Mouse (Mus musculus) right cerebral cortex, adult 18-20 months (tissue): ENCODE results near the gene Fnbp1.

Source experiments
- DNase-seq: peaks from one replicate; pipeline ENCODE4 v3.0.0; 2022; ENCODE audit warnings: mixed read lengths

The Fnbp1 gene

DNA sequence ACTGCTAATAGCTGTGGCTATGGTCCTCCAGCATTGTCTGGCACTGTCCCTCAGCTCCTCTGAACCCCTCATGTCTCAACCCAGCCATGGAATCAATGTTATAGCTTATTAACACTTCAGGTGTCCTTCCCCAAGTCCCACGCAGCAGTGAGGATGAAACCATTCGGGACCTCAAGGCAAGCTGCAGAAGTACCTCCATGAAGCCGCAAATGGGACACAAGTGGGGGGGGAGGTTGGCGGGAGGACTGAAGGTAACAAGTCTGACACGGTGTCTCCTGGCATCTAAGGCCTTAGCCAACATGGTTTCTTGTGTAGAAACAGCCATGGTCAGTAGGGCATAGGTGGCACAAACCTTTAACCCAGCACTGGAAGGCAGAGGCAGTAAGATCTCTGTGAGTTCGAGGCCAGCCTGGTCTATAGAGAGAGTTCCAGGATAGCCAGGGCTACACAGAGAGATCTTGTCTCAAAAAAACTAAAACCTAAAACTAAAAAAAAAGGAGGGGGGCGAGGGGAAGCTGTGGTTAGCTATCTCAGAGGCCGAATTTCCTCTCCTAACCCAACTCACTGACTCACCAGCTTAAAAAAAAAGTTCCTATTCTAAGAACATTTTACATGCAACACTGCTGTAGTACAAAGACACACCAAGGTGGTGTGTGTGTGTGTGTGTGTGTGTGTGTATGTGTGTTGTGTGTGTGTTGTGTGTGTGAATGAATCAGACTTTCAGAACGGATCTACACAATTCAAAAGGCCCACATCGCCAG, 79.8 kb downstream of the Fnbp1 start:
- no peak for DNase-seq

DNA sequence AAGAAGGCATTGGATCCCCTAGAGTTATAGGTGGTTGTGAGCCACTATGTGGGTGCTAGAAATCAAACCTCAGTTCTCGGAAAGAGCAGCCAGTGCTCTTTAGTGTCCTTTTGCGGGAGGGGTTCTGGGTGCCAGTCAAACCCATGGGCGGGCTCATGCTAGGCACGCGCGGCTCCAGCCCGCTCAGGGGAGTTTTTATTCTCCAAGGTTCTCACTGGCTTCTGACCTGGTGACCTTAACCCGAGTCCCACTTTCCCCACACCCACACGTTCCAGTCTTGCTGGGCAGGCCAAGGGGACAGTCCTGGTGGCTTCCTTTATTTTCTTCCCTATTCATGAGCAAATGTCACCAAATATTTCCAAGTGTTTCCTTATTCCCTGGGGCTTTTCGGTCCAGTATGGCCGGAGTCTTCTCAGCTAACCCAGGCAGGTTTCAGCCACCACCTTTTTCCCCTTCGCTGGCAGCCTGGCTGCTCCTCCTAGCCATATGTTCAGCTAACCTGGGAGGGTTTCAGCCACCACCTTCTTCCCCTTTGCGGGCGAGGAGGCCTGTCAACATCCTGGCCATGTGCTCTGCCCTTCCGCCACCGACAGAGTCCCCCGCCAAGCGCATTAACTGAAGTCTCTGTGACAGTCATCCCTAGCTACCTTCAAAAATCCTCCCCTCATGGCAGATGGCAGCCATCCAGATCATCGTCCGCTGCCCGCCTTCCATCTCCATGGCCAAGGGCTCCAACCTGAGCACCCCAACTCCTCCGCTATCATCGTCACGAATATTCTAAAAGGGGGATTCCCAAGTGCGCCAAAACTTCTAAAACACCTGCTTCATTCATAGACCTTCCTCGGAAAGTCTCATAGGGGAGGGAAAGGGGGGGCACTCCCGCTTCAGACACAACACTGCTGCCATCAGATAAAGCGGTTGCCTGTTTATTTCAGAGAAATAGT, 80.7 kb downstream of the Fnbp1 start:
- DNase-seq: no peak

DNA sequence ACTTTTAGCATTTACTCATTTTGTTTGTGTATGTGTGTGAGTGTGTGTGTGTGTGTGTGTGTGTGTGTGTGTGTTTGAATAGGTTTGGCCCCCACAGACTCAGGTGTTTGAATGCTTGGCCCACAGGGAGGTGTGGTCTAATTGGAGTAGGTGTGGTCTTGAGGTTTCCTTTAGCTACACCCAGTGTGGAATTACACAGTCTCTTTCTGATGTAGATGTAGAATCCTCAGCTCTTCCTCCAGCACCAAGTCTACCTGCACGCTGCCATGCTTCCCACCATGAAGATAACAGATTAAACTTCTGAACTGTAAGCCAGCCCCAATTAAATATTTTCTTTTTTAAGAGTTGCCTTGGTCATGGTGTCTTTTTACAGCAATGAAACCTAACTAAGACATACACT, 81.5 kb downstream of the Fnbp1 start:
- no peak for DNase-seq

DNA sequence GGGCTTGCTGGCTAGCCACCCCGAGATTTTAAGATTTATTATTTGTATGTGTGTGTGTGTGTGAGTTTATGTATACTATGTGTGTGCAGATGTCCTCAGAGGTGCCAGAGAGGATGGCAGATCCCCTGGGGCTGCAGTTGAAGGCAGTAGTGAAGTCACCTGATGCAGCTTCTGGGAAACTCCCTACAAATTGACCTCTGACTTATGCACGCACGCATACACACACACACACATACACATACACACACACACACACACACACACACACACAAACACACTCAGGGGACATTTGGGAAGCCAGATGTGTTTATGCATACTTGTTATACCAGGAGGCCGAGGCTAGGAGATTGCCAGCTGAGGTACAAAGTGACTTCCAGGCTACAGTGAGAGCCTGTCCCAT, 83.4 kb downstream of the Fnbp1 start:
- no peak for DNase-seq

DNA sequence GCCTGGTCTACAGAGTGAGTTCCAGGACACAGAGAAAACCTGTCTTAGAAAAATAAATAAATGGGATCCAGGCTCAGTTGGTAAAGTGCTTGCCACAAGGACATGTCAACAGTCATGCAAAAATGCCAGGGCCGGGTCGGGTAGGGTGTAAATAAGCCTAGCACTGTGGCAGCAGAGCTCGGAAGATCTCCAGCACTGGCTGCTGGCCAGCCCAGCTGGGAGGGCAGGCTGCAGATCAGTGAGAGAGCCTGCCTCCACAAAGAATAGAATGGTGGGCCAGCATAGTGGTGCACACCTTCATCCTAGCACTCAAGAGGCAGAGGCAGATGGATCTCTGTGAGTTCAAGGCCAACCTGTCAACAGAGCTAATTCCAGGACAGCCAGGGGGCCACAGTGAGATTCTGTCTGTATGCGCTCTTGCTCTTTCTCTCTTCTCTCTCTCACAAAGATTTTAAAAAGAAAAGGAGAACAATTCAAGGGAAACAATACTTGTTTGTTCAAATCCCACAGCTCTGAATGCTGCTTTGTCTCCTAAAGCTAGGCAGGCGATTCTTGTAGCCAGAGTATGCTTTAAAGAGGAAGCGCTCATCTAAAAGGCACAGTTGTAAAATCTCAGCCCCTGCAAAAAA, 84.1 kb downstream of the Fnbp1 start:
- DNase-seq: peak; percentile 42

DNA sequence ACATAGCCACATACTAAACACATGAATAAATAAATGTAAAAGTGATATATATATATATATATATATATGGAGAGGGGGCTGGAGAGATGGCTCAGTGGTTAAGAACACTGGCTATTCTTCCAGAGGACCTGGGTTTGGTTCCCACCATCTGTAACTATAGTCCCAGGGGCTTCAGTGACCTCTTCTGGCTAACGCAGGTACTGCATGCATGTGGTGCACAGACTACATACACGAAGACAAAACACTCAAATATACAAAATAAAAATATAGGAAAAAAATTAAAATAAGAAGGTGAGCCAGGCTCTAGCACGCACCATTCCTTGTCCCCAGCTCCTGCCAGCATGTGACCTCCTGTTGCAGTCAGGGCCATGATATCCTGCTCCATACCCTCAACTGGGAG, 85.7 kb downstream of the Fnbp1 start:
- DNase-seq: no peak

DNA sequence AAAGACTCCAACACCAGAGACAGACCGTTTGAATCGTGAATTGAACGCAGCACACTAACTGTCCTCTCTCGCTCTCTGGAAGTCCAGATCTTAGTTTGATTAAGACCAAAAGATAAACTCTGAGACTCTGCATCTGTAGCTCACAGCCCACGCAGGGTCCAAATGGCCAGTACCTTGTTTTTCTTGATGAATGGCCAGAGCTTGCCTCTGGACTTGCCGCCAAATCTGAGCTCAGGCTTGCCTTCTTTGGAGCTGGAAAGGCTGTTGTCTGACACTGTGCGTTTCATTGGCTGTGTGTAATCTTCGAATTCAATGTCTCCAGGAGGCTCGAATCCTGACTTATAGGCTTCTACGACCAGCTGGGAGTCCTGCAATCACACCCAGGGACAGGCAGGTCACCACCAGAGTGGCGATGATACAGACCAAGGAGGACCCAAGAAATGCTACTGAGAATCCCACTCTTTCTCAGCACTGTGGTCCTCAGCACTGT, 87.9 kb downstream of the Fnbp1 start:
- DNase-seq: no peak

DNA sequence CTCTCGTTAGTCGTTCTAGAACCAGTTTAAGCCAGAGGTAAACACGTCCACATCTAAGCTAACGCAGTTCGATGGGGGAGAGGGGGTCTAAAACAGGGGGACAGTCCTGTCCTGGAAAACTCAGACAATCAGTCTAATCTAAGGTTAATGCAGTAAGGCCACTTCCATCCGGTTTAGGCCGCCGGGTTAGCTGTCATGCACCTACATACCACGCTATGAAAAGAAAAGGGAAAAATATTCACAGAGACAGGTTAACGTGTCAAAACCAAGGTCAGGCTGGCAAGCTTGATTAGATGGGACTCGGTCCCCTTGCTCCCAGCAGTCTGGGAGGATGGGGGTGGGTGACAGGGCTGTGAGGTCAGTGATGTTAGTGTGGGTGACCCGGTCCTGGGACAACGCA, 88.4 kb downstream of the Fnbp1 start:
- no peak for DNase-seq

DNA sequence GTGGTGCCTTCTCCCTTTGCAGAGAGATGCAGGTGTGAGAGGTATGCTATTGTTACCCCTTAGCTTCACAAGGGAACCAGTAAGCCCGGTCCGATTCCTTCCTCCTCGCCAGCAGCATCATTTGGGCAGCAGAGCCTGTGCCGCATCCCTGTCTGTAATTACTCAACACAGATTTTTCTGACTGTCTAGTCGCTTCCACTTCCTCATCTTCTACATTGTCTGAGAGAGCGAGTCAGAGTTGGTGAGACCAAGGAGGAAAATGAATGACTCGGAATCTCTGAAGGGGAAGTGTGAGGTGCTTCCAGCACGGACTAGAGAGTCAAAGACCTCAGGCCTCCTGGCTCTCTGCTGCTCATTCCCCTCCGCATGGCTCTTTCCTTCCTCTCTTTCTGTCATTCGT, 89.4 kb downstream of the Fnbp1 start:
- DNase-seq: no peak

DNA sequence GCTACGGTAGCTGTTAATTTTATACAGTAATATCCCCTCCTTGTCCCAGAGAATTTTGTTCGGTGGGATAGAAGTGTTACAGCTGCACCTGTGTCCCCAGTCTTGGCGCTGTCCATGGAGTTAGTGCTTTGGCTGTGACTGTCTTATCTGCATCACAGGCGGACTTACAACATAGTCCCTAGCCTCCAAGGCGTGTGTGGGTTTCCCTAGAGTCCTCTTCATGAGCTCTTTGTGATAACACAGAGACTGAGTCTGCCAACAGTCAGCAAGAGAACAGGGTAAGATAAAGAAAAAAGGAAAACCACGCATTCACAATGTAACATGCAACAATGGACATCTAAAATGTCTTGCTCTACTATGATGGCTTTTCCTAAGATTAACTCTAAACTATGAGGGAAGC, 93.8 kb downstream of the Fnbp1 start:
- DNase-seq: no peak

DNA sequence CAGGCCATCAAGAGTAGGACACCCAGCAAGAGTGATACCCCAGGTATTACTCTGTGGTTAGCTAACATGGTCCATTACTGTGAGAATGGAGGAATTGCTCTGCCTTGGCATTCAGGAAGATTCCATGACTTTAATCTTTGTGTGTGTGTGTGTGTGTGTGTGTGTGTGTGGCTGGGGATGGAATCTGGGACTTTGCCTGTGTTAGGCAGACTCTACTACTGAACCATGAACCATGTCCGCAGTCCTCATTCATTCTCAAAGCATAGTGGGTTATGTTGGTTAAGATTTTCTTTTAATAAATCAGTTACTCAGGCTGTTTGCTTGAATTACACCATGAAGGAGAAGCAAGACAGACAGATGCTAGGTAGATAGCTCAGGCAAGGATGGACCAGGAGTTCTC, 98.0 kb downstream of the Fnbp1 start:
- no peak for DNase-seq

DNA sequence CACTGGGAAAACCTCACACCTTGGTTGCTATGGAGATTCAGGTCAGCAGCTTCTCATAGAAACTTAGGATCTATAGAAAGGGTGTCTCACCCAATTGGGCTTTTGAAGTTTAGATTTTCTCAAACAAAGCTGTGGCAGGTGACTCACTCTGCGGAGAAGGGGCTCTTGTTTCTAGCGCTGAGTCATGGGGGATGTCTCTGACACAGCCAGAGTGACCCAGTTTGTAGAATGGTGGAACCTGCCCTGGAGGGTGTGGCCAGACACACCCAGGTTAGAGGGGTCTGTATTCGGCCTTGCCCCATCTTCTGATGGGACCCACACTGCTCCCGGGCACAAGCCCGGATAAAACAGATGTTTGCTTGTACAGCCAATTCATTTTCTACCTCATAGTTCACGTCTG, 98.9 kb downstream of the Fnbp1 start:
- no peak for DNase-seq

DNA sequence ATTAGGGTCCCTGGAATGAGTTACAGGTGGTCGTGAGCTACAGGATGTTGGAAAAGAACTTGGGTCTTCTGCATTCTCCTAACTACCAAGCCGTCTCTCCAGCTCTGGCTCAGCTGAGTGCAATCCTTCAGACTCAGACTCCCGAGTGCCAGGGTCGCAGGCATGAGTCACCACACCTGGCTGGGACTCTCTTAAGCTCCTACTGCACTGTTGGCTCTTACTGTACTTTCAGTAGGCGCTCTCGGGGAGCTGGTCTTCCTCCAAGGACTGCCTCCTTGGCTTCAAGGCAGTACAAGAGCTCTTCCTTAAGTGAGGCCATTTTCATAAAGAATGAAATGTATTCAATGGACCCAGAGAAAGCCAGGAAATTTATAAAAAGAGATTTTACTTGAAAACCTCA, 100.4 kb downstream of the Fnbp1 start:
- DNase-seq: peak; percentile 58

DNA sequence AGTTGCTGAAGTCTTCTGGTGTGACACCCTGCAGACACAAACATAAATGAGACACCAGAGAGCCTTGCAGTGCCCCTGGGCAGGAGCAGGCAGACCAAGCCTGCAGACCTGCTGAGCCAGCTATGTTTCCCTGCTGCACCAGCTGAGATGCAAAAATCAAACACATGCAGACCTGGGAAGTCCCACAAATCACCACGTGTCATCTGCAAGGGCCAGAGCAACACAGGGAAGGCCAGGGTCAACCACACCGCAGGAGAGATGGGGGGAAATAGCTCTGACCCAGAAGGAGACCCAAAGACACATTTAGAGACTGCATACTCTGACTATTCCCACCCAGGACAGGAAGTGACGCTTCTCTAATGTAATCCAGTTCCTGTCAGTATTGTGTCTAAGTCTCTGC, 101.3 kb downstream of the Fnbp1 start:
- no peak for DNase-seq

DNA sequence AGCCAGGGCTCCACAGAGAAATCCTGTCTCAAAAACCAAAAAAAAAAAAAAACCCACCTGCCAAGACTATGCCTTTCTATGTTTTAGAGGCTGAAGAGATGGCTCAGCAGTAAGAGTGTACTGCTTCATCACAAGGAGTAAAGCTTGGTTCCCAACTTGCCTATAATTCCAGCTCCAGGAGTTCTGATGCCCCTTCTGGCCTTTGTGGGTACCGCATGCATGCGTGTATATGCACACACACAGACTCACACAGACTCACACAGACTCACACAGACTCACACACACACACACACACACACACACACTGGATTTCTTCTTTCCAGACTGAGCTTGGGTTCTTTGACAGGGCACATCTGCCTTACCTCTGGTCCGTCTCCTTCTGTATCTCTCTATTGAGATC, 101.8 kb downstream of the Fnbp1 start:
- no peak for DNase-seq

DNA sequence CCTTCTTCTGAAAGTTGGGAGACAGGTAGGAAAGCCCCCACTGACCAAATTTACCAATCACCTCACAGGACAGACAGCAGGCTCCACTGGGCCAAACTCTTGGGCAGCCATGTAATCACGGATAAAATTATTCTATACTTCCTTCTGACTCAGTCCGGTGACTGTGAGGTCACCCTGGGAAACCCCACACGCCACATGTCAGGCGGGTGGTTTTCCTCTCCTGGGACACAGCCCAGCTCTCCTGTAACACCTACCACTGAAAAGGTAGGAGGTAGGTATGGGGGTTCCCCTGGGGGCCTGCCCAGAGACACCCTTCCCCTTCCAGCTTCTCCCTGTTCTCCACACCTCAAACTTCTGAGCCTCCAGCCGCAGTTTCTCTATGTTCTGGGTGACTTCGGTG, 105.0 kb downstream of the Fnbp1 start:
- DNase-seq: no peak

DNA sequence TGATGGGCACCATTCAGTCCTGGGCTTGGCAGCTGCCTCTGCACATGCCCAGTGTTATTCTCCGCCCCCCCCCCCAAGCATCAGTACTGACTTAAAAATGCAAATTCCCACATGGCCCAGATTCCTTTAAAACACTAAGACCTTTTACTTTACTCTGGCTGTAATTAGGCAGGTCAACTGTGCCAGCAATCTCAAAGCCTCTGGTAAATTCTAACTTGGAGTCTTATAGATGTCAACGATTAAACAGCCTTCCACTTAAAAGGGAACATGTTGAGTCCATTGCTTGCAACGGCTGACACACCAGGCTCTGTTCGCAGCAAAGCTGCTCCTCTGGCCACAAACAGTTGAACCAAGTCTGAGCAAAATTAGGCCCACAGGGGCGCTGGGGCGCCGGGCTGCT, 109.8 kb downstream of the Fnbp1 start:
- no peak for DNase-seq

DNA sequence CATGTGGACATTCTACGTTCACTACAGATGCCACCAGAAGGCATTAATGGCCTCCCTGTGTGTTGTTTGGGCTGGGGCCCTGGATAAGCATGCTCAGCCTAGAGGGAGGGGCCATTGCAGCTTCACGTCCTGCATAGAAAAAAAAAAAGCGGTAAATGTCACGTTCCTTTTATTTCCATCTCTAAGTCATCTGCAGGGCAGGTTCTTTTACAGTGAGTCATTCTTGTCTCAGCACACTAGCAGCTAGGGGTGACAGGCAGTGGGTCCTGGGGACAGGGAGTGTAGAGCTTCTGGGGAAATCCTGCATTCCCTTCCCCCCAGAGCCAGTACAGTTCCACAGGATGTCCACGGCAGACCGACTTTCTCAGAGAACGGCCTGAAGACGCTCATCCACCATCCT, 115.2 kb downstream of the Fnbp1 start:
- no peak for DNase-seq

DNA sequence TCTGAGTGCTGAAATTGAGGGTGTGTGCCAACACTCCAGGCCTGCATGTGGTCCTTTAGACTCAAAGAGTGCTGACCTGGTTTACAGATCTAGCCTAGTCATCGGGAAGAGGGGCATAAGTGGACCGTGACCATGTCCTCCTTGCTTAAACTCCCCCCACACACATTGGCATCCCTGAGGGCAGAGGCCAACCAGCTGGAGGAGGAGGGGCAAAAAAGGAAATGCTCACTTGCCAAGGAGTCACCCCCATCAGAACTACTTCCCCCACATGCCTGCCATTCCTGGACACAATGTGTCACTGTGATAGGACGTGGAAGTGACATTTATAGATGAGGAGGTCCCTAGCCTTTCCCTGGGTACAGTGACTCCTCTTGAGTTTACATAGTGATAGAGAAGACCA, 116.3 kb downstream of the Fnbp1 start:
- no peak for DNase-seq

DNA sequence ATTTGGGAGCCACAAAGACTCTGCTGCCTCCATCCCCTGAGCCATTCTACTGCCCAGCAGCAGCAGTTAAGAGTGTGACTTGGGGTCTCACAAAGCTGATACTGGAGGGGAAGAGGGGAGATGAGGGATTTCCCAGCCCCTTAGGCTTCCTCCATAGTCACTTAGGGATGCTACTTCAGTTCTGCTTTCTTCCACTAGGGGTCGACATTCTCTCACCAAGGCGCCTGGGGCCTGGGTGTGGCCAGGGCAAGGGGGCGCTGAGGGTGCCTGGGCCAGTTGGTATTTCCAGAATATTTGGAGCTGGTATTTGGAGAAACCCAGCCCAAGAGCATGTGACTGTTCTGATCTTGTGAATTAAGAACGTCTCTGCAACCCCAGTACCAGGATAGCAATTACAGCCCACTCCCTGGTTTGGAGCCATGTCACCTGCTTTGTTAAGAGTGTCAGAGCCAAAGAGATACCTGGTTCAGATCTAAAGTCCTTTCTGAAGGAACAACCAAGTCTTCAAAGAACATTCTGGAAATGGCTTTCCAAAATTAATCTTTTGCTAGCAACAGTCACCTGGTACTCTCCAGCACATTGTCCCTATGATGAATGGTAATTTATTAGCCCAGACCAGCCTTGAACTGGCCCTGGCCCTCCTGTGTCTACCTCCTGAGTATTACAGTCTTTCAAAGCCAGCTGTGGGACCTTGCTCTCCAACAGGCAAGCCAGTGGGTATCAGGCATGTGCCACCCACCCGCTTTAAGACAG, 117.0 kb downstream of the Fnbp1 start:
- peak; percentile 54 for DNase-seq

DNA sequence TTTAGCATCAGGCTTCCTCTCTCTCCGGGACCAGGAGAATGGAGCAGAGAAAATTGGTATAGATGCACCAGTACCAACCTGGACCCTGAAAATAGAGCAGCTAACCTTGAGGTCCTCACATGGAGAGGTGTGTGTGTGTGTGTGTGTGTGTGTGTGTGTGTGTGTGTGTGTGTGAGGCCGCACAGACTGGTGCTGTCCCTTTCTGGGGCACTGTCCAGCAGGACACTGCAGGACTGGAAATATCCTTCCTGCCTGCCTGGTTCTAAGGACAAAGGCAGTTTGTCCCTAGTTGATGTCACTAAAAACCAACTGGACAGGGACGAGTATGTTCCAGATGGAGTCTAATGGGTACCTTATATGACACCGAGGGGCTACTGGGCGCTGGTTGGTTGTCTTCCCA, 117.9 kb downstream of the Fnbp1 start:
- no peak for DNase-seq

DNA sequence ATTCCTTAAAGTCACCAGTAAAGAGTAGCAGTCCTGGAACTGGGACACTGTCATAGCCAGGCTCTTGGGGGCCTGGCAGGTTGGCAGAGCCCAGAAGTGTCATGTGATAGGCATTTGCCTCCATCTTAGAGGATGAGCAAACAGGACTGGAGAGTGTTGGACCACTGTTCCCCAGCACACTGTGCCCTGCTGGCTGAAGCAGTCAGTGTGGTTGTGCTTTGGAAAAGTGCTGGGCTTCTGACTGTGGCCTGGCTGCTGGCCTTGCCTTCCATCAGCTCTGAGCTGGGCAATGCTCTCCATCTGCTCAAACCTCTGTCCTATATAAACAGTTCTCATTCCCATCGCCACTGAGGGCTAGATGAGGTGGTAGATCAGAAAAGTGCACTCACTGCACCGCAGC, 121.6 kb downstream of the Fnbp1 start:
- DNase-seq: no peak

DNA sequence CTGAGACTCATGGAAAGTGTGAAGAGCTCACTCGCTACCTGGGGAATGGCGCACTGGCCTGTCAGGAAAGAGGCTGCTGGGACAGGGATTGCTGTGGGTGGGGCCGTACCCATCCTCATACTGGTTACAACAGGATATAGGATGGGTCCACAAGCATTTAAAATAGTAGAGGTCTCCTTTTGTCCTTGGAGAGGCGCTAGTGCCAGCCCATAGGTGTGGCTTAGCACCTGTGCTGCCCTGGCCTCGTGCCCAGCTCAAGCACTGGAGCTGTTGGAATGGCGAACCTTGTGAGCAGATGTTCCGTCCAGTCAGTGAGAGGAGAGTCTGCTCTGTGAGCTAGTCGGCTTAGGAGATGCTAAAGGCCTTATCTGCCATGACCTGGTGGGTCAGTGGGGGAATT, 122.8 kb downstream of the Fnbp1 start:
- no peak for DNase-seq
